Mouse (Mus musculus) granulocyte monocyte progenitor cell, adult 5-6 weeks (primary cell): ENCODE results near the gene Zfp874b. TPM values are rescaled to one million over a fixed set of nuclear protein-coding genes. Genes with fewer than 3 reads are reported as not detected.

Experiments
- total RNA-seq, 2 experiments: library from RNA; stranded (forward) in 1 of 2; stranded (reverse) in 1 of 2; fragments of 200-712, 200-1000 nt in 1 of 2; fragments of >200 nt in 1 of 2; fragmentation: Nextera tagmentation in 1 of 2; gene quantifications; 2 replicates each; pipeline ENCODE4 v1.2.3; 2014 to 2017

Gene Zfp874b
- total RNA-seq, 2 experiments from 2014 or later = 4.5 to 7.3 TPM

Other genes starting within 250 kb of the Zfp874b start
- 5.1 and 10.4 TPM in 2 replicates for gene Zfp458, start 205.8 kb downstream of the Zfp874b start, total RNA-seq (2014; fragmentation: Nextera tagmentation)
- 2.1 and 5.2 TPM in 2 replicates for gene Zfp458, start 205.8 kb downstream of the Zfp874b start, total RNA-seq (2017)
- gene Zfp457, start 177.8 kb downstream of the Zfp874b start, total RNA-seq (2014; fragmentation: Nextera tagmentation) = 1.3 and 5.7 TPM in 2 replicates
- gene Zfp457, start 177.8 kb downstream of the Zfp874b start, total RNA-seq (2017) = 1.7 and 1.8 TPM in 2 replicates
- 6.9 and 10.0 TPM in 2 replicates for gene Zfp595, start 151.7 kb downstream of the Zfp874b start, total RNA-seq (2014; fragmentation: Nextera tagmentation)
- 4.4 and 8.9 TPM in 2 replicates for gene Zfp595, start 151.7 kb downstream of the Zfp874b start, total RNA-seq (2017)
- 4.3 TPM in 1 of 2 replicates, not detected in the other for gene Gm28044, start 123.7 kb downstream of the Zfp874b start, total RNA-seq (2014; fragmentation: Nextera tagmentation)
- 8.4 and 31.0 TPM in 2 replicates for gene Gm28044, start 123.7 kb downstream of the Zfp874b start, total RNA-seq (2017)
- 4.5 and 9.2 TPM in 2 replicates for gene Zfp953, start 123.7 kb downstream of the Zfp874b start, total RNA-seq (2014; fragmentation: Nextera tagmentation)
- 6.3 and 9.2 TPM in 2 replicates for gene Zfp953, start 123.7 kb downstream of the Zfp874b start, total RNA-seq (2017)
- gene Gm28041, start 108.5 kb downstream of the Zfp874b start, total RNA-seq (2014; fragmentation: Nextera tagmentation) = 6.1 TPM in 1 of 2 replicates, not detected in the other
- gene Gm28041, start 108.5 kb downstream of the Zfp874b start, total RNA-seq (2017) = not detected in 2 replicates
- 4.1 and 6.3 TPM in 2 replicates for gene Zfp456, start 108.4 kb downstream of the Zfp874b start, total RNA-seq (2014; fragmentation: Nextera tagmentation)
- gene Zfp456, start 108.4 kb downstream of the Zfp874b start, total RNA-seq (2017) = 1.8 and 5.7 TPM in 2 replicates
- 5.4 and 15.3 TPM in 2 replicates for gene Zfp429, start 84.4 kb downstream of the Zfp874b start, total RNA-seq (2014; fragmentation: Nextera tagmentation)
- gene Zfp429, start 84.4 kb downstream of the Zfp874b start, total RNA-seq (2017) = 5.6 and 6.1 TPM in 2 replicates
- gene Zfp459, start 62.8 kb downstream of the Zfp874b start, total RNA-seq (2014; fragmentation: Nextera tagmentation) = 0.60 and 1.1 TPM in 2 replicates
- 0.86 and 0.88 TPM in 2 replicates for gene Zfp459, start 62.8 kb downstream of the Zfp874b start, total RNA-seq (2017)
- 8.4 and 8.7 TPM in 2 replicates for gene Zfp874a, start 32.6 kb downstream of the Zfp874b start, total RNA-seq (2014; fragmentation: Nextera tagmentation)
- gene Zfp874a, start 32.6 kb downstream of the Zfp874b start, total RNA-seq (2017) = 6.6 and 15.0 TPM in 2 replicates
- gene Zfp58, start 16.3 kb upstream of the Zfp874b start, total RNA-seq (2014; fragmentation: Nextera tagmentation) = 8.5 and 11.4 TPM in 2 replicates
- gene Zfp58, start 16.3 kb upstream of the Zfp874b start, total RNA-seq (2017) = 8.3 and 11.9 TPM in 2 replicates
- gene Gm26965, start 41.9 kb upstream of the Zfp874b start, total RNA-seq (2014; fragmentation: Nextera tagmentation) = not detected in 2 replicates
- gene Gm26965, start 41.9 kb upstream of the Zfp874b start, total RNA-seq (2017) = not detected in 2 replicates
- gene Zfp87, start 41.9 kb upstream of the Zfp874b start, total RNA-seq (2014; fragmentation: Nextera tagmentation) = 22.9 and 26.6 TPM in 2 replicates
- gene Zfp87, start 41.9 kb upstream of the Zfp874b start, total RNA-seq (2017) = 10.7 and 17.8 TPM in 2 replicates
- 10.0 and 12.3 TPM in 2 replicates for gene Zfp748, start 69.6 kb upstream of the Zfp874b start, total RNA-seq (2014; fragmentation: Nextera tagmentation)
- gene Zfp748, start 69.6 kb upstream of the Zfp874b start, total RNA-seq (2017) = 8.6 and 11.6 TPM in 2 replicates
- gene Zfp729b, start 125.4 kb upstream of the Zfp874b start, total RNA-seq (2014; fragmentation: Nextera tagmentation) = 10.8 and 17.2 TPM in 2 replicates
- gene Zfp729b, start 125.4 kb upstream of the Zfp874b start, total RNA-seq (2017) = 16.1 and 16.3 TPM in 2 replicates
- 3.4 TPM in 1 of 2 replicates, not detected in the other for gene Gm49345, start 153.5 kb upstream of the Zfp874b start, total RNA-seq (2014; fragmentation: Nextera tagmentation)
- not detected in 2 replicates for gene Gm49345, start 153.5 kb upstream of the Zfp874b start, total RNA-seq (2017)
- 15.0 and 17.6 TPM in 2 replicates for gene Zfp729a, start 153.5 kb upstream of the Zfp874b start, total RNA-seq (2014; fragmentation: Nextera tagmentation)
- 7.4 and 14.4 TPM in 2 replicates for gene Zfp729a, start 153.5 kb upstream of the Zfp874b start, total RNA-seq (2017)
- gene Zfp738, start 202.8 kb upstream of the Zfp874b start, total RNA-seq (2014; fragmentation: Nextera tagmentation) = 26.8 and 28.6 TPM in 2 replicates
- 6.9 and 27.3 TPM in 2 replicates for gene Zfp738, start 202.8 kb upstream of the Zfp874b start, total RNA-seq (2017)
- 12.1 and 12.6 TPM in 2 replicates for gene Zfp65, start 244.9 kb upstream of the Zfp874b start, total RNA-seq (2014; fragmentation: Nextera tagmentation)
- 12.1 and 18.0 TPM in 2 replicates for gene Zfp65, start 244.9 kb upstream of the Zfp874b start, total RNA-seq (2017)